Mouse (Mus musculus) heart, adult 10 weeks (tissue): ENCODE data around the gene Fam216b. TPM values are rescaled to one million over a fixed set of nuclear protein-coding genes. Genes with fewer than 3 reads are reported as not detected.

ENCODE experiments used
- polyA plus RNA-seq: library from polyadenylated mRNA; stranded (reverse); fragments of 350-450 nt; fragmentation: Illumina TruSeq; extraction: RNeasy Lipid Tissue Mini Kit (QIAGEN cat#74804); gene quantifications from one replicate; pipeline ENCODE4 v1.2.3, GENCODE M21; 2014; ENCODE audit warnings: low read depth, low replicate concordance

Gene Fam216b
- not detected for polyA plus RNA-seq

DNA sequence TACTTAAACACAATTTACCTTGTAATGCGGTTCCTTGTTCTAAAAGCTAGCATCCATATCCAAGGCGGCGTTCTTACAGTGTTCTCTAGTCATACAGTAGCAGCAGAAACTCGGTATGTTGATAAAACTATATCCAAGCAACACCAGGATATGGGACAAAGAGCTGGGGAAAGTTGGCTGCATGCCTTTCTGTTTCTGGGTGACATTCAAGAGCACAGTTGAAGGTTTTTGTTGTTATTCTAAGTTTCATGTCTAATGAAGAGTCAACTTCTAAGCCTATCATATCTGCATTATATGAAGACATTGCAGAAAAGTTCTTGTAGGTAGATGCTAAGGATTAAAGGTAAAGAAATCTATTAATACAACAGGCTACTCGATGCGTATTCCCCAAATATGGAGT lies at the start of gene Fam216b:
Fam216b (minus strand) TSS at position 101 of the 400 bp plus-strand sequence.

Other genes with a start within 250 kb of the Fam216b start
- 127 TPM for gene Dnajc15, start 213.9 kb downstream of the Fam216b start, polyA plus RNA-seq
- 0.86 TPM for gene Epsti1, start 184.8 kb downstream of the Fam216b start, polyA plus RNA-seq
- not detected for gene Tnfsf11, start 219.0 kb upstream of the Fam216b start, polyA plus RNA-seq